Mouse (Mus musculus) adrenal gland, adult (tissue): ENCODE results near the gene Ewsr1.
A peak's percentile ranks its signal among the peaks of the same experiment; 100 is the strongest.

Experiments used
- DNase-seq, 2 experiments: peaks; one replicate each; pipeline ENCODE4 v3.0.0; 2022 to 2023; ENCODE audit warnings: low spot score in 1 of 2; ENCODE audit not compliant: inconsistent age in 2 of 2

The Ewsr1 gene

GRCm38 (mm10) chr11:5025108-5025507, 74.0 kb downstream of the Ewsr1 start:
- peak in 1 of 2 experiments; percentile 59 for DNase-seq
